In genomic region chr14:73169926-73170844, GRCm38 (mm10) we compare ENCODE assay signal across 18 mouse cellular contexts. TPM values are rescaled to one million over a fixed set of nuclear protein-coding genes. Genes with fewer than 3 reads are reported as not detected.
DNase-seq lines count a peak whose midpoint lies in the region; ATAC-seq lines count a peak whose summit lies in the region.
"Had no signal": no experiment of that assay in that cellular context is flagged by ENCODE, and none has a peak within 500 bp of the region (broad histone marks: within the 10 kb centered on the region; RNA-seq: fewer than 3 reads in every experiment).

No protein-coding gene starts in this region.

- H3K4me2 ChIP-seq in liver, embryonic 16.5 days (ENCODE audit: low read depth, low read length) = no peak overlapping the region
- H3K4me2 ChIP-seq in liver, embryonic 11.5 days = no peak overlapping the region
- H3K4me2 ChIP-seq in stomach, embryonic 16.5 days (ENCODE audit: low read depth, low read length) = no peak overlapping the region
- H3K4me2 ChIP-seq: forebrain, embryonic 12.5 days; hindbrain, embryonic 14.5 days; liver, embryonic 13.5 days; midbrain, embryonic 12.5 days had no signal

- DNase-seq in adrenal gland, postnatal 36 days = peak; percentile 8 to 38
- DNase-seq in adrenal gland, adult 18-20 months (ENCODE audit: low spot score in 2 of 2) = no peak
- DNase-seq in liver, embryonic 11.5 days (ENCODE audit: low spot score) = no peak
- DNase-seq in heart, adult 8-10 months (ENCODE audit: low spot score) = no peak
- DNase-seq in layer of hippocampus, postnatal 14 days (ENCODE audit: low spot score in 2 of 2) = no peak
- DNase-seq: cerebellum, adult 18-20 months; kidney, postnatal 14 days; liver, embryonic 13.5 days; lung, postnatal 14 days; right cerebral cortex, adult 18-20 months; spleen, adult 18-20 months had no signal

- no peak overlapping the region for H3K27ac ChIP-seq in liver, embryonic 16.5 days (ENCODE audit: low read length)
- no peak overlapping the region for H3K27ac ChIP-seq in liver, embryonic 11.5 days (ENCODE audit: low read depth, low read length)
- H3K27ac ChIP-seq in stomach, embryonic 16.5 days (ENCODE audit: low read length) = peak overlapping the region; percentile 46
- H3K27ac ChIP-seq: forebrain, embryonic 12.5 days; hindbrain, embryonic 14.5 days; liver, embryonic 13.5 days; midbrain, embryonic 12.5 days had no signal

- no peak overlapping the region for H3K4me3 ChIP-seq in liver, embryonic 16.5 days (ENCODE audit: low read depth, low read length)
- no peak overlapping the region for H3K4me3 ChIP-seq in liver, embryonic 11.5 days (ENCODE audit: low read depth, low read length)
- no peak overlapping the region for H3K4me3 ChIP-seq in stomach, embryonic 16.5 days (replicated peaks; ENCODE audit: low read length)
- H3K4me3 ChIP-seq: forebrain, embryonic 12.5 days; liver, embryonic 13.5 days; midbrain, embryonic 12.5 days had no signal

- 73% methylated on average over 13 of the region's 13 CpGs for WGBS in liver, embryonic 16.5 days (ENCODE audit: insufficient replicate concordance)
- 93% methylated on average over 13 of the region's 13 CpGs for WGBS in liver, embryonic 11.5 days
- WGBS in stomach, embryonic 16.5 days = 86% methylated on average over 13 of the region's 13 CpGs

- peaks cover 9% of the 10 kb centered on the region for H3K4me1 ChIP-seq in liver, embryonic 16.5 days (ENCODE audit: control insufficient read depth, low read depth, low read length)
- peaks cover 7% of the 10 kb centered on the region; the same call in 1 of the 2 replicates for H3K4me1 ChIP-seq in liver, embryonic 11.5 days (replicated peaks; ENCODE audit: control insufficient read depth, insufficient read depth, low read length)
- peaks cover 8% of the 10 kb centered on the region for H3K4me1 ChIP-seq in stomach, embryonic 16.5 days (ENCODE audit: control insufficient read depth, insufficient read depth, low read length)
- H3K4me1 ChIP-seq: forebrain, embryonic 12.5 days; midbrain, embryonic 12.5 days had no signal

- no peaks in the 10 kb centered on the region for H3K27me3 ChIP-seq in liver, embryonic 16.5 days (ENCODE audit: control insufficient read depth, insufficient read depth, low read depth, low read length)
- no peaks in the 10 kb centered on the region for H3K27me3 ChIP-seq in liver, embryonic 11.5 days (replicated peaks; ENCODE audit: control insufficient read depth, insufficient read depth, low read length)
- H3K27me3 ChIP-seq in stomach, embryonic 16.5 days (ENCODE audit: control insufficient read depth, insufficient read depth, low read length) = no peaks in the 10 kb centered on the region
- H3K27me3 ChIP-seq: forebrain, embryonic 12.5 days; liver, embryonic 13.5 days; midbrain, embryonic 12.5 days had no signal

- no peak overlapping the region for H3K9ac ChIP-seq in liver, embryonic 16.5 days (ENCODE audit: low read depth, low read length)
- H3K9ac ChIP-seq in liver, embryonic 11.5 days (ENCODE audit: low read depth, low read length) = no peak overlapping the region
- H3K9ac ChIP-seq in stomach, embryonic 16.5 days (ENCODE audit: low read length) = no peak overlapping the region
- H3K9ac ChIP-seq: forebrain, embryonic 12.5 days; hindbrain, embryonic 14.5 days; liver, embryonic 13.5 days; midbrain, embryonic 12.5 days had no signal

- no peaks in the 10 kb centered on the region for H3K9me3 ChIP-seq in liver, embryonic 16.5 days (replicated peaks; ENCODE audit: control insufficient read depth, low read length)
- no peaks in the 10 kb centered on the region for H3K9me3 ChIP-seq in liver, embryonic 11.5 days (ENCODE audit: control insufficient read depth, low read length)
- H3K9me3 ChIP-seq in stomach, embryonic 16.5 days (replicated peaks; ENCODE audit: control insufficient read depth, low read length) = no peaks in the 10 kb centered on the region
- H3K9me3 ChIP-seq: forebrain, embryonic 12.5 days; G1E; liver, embryonic 13.5 days; midbrain, embryonic 12.5 days had no signal

- H3K36me3 ChIP-seq in liver, embryonic 16.5 days (ENCODE audit: control insufficient read depth, insufficient read depth) = no peaks in the 10 kb centered on the region
- H3K36me3 ChIP-seq in liver, embryonic 11.5 days (ENCODE audit: control insufficient read depth, insufficient read depth, low read length) = peaks cover 6% of the 10 kb centered on the region; the same call in 1 of the 2 replicates
- H3K36me3 ChIP-seq in stomach, embryonic 16.5 days (ENCODE audit: control insufficient read depth, insufficient read depth, low read length) = peaks cover 6% of the 10 kb centered on the region

- peak; percentile 70 for ATAC-seq in liver, embryonic 16.5 days (ENCODE audit: low read depth)
- no peak for ATAC-seq in liver, embryonic 11.5 days (replicated peaks; ENCODE audit: low FRiP score)
- ATAC-seq in inflammation-experienced regulatory T-cells, adult 6 months = peak; percentile 98
- peak; percentile 72 for ATAC-seq in stomach, embryonic 16.5 days (ENCODE audit: insufficient read depth, low FRiP score)

RNA-seq across cellular contexts. Expression of gene Rcbtb2, which starts 47.3 kb away (rescaled TPM):
- total RNA-seq in adrenal gland, postnatal 36 days (2021) = 10 to 100 TPM; 32.2 to 37.1 TPM
- 10 to 100 TPM; 29.5 to 51.1 TPM for total RNA-seq in adrenal gland, adult 18-20 months (2021)
- 19.5 and 21.4 TPM in 2 replicates for polyA plus RNA-seq in liver, embryonic 16.5 days (2015; fragmentation: Nextera tagmentation; extraction: Ambion mirVana)
- polyA plus RNA-seq in liver, embryonic 11.5 days (2014; fragmentation: Nextera tagmentation; extraction: Ambion mirVana) = 56.3 and 56.9 TPM in 2 replicates
- 10 to 100 TPM; 54.7 to 84.0 (median 65.2) TPM for polyA plus RNA-seq in inflammation-experienced regulatory T-cells, adult 6 months (2017; shearing (Covaris generic))
- polyA plus RNA-seq in stomach, embryonic 16.5 days (2015; fragmentation: Nextera tagmentation; extraction: Ambion mirVana) = 69.4 and 75.9 TPM in 2 replicates
- 10 to 100 TPM; 18.2 to 30.9 (median 21.1) TPM for total RNA-seq in heart, adult 8-10 months (2022)
- total RNA-seq in layer of hippocampus, postnatal 14 days (2021) = 10 to 100 TPM; 29.2 to 32.2 TPM

Comparison
In these comparisons a context has a peak if more than half of its experiments do, and no peak if none do; other contexts are left out.
1. DNase-seq: peak in adrenal gland, postnatal 36 days (2 of 2); none in adrenal gland, adult 18-20 months (0 of 2), liver, embryonic 11.5 days (single experiment), heart, adult 8-10 months (single experiment) and layer of hippocampus, postnatal 14 days (0 of 2).